Mouse (Mus musculus): ENCODE results near the gene Tdpoz1. TPM values are rescaled to one million over a fixed set of nuclear protein-coding genes. Genes with fewer than 3 reads are reported as not detected.
"Not testable (repeated sequence)": the region's sequence is repeated elsewhere in the genome, so short reads cannot be mapped to it uniquely, and the experiment has no call there.

Tdpoz1 gene
- not detected in 2 replicates for polyA plus RNA-seq (2012; rRNA removed)

DNA sequence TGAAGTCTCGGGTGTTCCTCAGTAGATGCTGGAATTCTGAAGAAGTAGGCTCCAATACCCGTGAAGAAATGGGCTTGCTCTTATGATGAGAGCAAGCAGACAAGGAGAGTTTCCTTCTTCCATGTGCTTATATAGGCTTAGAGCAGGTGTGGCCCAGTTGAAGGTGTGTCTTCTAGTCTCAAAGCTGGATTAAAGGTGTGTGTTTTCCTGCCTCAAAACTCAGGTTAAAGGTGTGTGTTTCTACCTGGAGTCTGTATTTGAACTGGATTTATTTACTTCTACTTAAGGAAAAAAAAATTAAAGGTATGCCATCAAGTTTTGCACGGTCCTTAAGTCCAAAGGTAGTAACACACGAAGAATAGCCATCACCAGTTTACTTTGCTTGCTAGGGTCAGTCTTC is at the start of gene Tdpoz1:
Gene Tdpoz1 (minus strand): TSS at position 101 of the 400 bp plus-strand sequence.
- H3K4me3 ChIP-seq (ENCODE audit: low read depth, low read length); H3K36me3 ChIP-seq (ENCODE audit: control insufficient read depth, insufficient read depth, low read length): not testable (repeated sequence)
- 83% methylated on average over 3 of the region's 4 CpGs for WGBS

DNA sequence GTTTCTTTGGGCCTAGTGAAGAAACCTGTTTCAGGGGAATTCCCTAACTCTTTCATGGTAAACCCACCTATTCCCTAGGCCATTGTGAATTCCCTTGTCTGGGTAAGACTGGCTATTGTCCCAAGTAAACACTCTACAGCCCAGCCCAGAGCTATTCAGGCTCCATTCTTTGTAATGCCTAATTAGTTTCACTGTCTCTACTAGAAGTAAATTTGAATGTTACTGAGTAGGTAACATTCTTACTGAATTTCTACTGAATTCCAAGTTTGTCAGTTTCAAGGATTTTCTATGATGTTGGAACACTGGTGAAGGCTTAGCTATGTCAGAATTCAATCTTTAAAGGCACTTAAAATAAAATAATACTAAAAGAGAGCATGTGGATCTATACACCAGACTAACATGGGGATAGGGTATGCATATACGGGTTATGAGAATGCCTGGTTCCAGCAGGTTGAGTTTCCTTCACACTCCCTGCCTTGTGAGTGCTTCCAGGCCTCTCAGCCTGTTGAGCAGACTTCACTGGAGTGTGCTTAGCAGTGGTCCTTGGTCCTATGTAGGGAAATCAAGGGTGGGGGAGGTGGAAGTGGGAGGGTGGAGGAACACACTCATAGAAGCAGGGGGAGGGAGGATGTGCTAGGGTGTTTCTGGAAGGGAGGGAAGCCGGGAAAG is 33.0 kb upstream of the Tdpoz1 start:
- H3K4me3 ChIP-seq (ENCODE audit: low read depth, low read length); H3K4me1 ChIP-seq (ENCODE audit: control insufficient read depth, insufficient read depth, insufficient read length, low read length); H3K27ac ChIP-seq (ENCODE audit: insufficient read depth, low read depth, low read length); H3K27me3 ChIP-seq (ENCODE audit: control insufficient read depth, insufficient read depth, low read length); H3K36me3 ChIP-seq (ENCODE audit: control insufficient read depth, insufficient read depth, low read length): not testable (repeated sequence)
- WGBS: 90% methylated on average over 2 of the region's 2 CpGs

More for the DNA sequence above, at the start of gene Tdpoz1:
- H3K4me1 ChIP-seq (ENCODE audit: control insufficient read depth, insufficient read depth, insufficient read length, low read length); H3K27me3 ChIP-seq (ENCODE audit: control insufficient read depth, insufficient read depth, low read length); H3K27ac ChIP-seq (ENCODE audit: insufficient read depth, low read depth, low read length): not testable (repeated sequence)

DNA sequence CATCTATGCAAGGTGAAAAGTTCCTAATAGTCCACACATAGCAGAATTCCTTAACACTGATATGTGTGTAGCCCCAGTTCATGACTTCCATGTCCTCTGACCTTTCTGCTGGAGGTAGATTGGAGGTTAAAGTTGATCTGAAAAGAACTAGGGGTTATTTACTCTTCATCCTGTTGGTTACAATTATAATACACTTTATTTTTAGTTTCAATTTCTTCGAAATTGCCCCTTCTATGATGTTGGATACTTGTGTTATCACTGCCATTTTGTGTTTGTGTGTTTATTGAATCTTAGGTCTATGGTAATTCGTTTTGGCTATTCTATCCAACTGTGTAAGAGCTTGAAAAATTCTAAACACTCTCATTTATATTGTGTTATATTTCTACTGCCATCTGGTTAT is 16.9 kb upstream of the Tdpoz1 start, which contains the start of gene Gm37596:
Gene Gm37596 (minus strand): TSS at position 101 of the 400 bp plus-strand sequence.
- not testable (repeated sequence) for H3K4me3 ChIP-seq (ENCODE audit: low read depth, low read length); H3K27me3 ChIP-seq (ENCODE audit: control insufficient read depth, insufficient read depth, low read length); H3K27ac ChIP-seq (ENCODE audit: insufficient read depth, low read depth, low read length); H3K4me1 ChIP-seq (ENCODE audit: control insufficient read depth, insufficient read depth, insufficient read length, low read length); H3K36me3 ChIP-seq (ENCODE audit: control insufficient read depth, insufficient read depth, low read length)
- 80% methylated on average over 1 of the region's 2 CpGs for WGBS

DNA sequence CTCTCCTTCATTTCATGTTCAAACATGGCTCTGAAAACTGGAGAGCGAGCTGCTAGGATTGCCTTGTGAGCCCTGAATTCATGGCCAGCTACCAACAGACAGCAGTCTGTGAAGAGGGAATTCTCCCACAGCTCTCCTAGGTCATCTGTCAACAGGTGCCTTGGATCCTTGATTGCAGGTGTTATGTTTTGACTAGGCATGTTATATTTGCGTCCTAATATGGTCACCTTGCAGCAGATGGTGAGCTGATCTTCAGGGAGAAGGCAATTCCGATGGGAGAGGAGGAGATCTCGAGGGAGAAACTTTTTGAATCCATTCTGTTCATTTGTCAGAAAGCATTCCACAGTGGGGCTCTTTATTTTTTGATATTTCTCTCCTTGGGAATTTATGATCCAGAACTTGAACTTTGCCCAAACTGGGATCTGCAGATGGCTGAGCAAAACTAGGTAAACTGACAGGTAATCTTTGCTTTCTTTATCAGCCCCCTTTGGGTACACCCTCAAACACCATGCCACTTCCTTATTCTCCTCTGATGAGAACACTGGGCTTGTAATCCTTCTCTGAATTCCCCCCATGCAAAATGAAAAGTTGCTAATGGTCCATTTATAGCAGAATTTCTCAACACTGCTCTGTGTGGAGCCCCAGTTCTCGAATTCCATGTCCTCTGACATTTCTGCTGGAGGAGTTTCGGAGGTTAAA is 5.2 kb downstream of the Tdpoz1 start:
- H3K36me3 ChIP-seq (ENCODE audit: control insufficient read depth, insufficient read depth, low read length); H3K4me3 ChIP-seq (ENCODE audit: low read depth, low read length); H3K27ac ChIP-seq (ENCODE audit: insufficient read depth, low read depth, low read length); H3K4me1 ChIP-seq (ENCODE audit: control insufficient read depth, insufficient read depth, insufficient read length, low read length); H3K27me3 ChIP-seq (ENCODE audit: control insufficient read depth, insufficient read depth, low read length): not testable (repeated sequence)
- 38% methylated on average over 6 of the region's 6 CpGs for WGBS

DNA sequence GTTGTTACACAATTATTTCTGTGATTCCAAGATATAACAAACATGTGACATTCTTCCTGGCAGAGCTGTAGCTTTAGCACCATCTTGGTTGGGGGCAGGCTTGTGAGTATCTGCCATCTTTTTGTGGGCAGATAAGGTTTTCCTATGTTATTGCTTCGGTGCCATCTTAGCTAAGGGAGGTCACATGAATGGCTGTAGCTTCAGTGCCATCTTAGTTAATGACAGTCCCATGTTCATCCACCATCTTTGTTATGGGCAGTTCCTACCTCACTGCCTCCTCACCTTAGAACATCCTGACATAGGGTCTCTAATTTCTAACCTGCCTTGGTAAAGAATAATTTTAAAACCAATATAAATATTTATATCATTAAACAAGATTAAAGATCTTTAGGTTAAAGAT is 21.9 kb downstream of the Tdpoz1 start:
- TF ChIP-seq CTCF (IDR thresholded peaks at IDR 0.05; ENCODE audit: extremely low read depth, insufficient read length, insufficient replicate concordance, low read depth, low read length) (no peak), POLR2A (IDR thresholded peaks at IDR 0.05; ENCODE audit: low read depth, low read length) (no peak)
- H3K36me3 ChIP-seq (ENCODE audit: control insufficient read depth, insufficient read depth, low read length): no peaks in the 10 kb centered on the region
- WGBS: 70% methylated on average over 1 of the region's 1 CpGs
- no peaks in the 10 kb centered on the region for H3K4me1 ChIP-seq (ENCODE audit: control insufficient read depth, insufficient read depth, insufficient read length, low read length)
- H3K27ac ChIP-seq (ENCODE audit: insufficient read depth, low read depth, low read length): no peak overlapping the region
- H3K27me3 ChIP-seq (ENCODE audit: control insufficient read depth, insufficient read depth, low read length): no peaks in the 10 kb centered on the region
- no peak overlapping the region for H3K4me3 ChIP-seq (ENCODE audit: low read depth, low read length)

DNA sequence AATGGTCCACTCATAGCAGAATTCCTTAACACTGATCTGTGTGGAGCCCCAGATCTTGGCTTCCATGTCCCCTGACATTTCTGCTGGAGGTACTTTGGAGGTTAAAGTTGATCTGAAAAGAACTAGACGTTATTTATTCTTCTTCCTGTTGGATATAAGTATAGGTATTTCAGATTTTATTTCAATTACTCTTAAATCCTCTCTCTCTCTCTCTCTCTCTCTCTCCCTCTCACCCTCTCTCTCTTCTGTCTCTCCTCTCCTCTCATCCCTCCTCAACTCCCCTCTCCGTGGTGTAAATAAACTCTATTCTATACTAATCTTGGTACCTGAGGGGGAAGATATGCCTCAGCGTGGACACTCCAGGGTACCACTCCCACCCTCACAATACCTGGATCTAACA is 23.5 kb downstream of the Tdpoz1 start, which contains the start of gene Tdpoz2:
Gene Tdpoz2 (minus strand): TSS at position 101 of the 400 bp plus-strand sequence.
- 70% methylated on average over 3 of the region's 3 CpGs for WGBS
- Histone ChIP-seq H3K36me3 (ENCODE audit: control insufficient read depth, insufficient read depth, low read length) (no peaks in the 10 kb centered on the region), H3K4me3 (ENCODE audit: low read depth, low read length) (no peak within 1 kb of the TSS), H3K27me3 (ENCODE audit: control insufficient read depth, insufficient read depth, low read length) (no peaks in the 10 kb centered on the region), H3K27ac (ENCODE audit: insufficient read depth, low read depth, low read length) (no peak within 1 kb of the TSS), H3K4me1 (ENCODE audit: control insufficient read depth, insufficient read depth, insufficient read length, low read length) (no peaks in the 10 kb centered on the region)
- no peak for TF ChIP-seq CTCF (IDR thresholded peaks at IDR 0.05; ENCODE audit: extremely low read depth, insufficient read length, insufficient replicate concordance, low read depth, low read length)
- TF ChIP-seq POLR2A (IDR thresholded peaks at IDR 0.05; ENCODE audit: low read depth, low read length): no peak

DNA sequence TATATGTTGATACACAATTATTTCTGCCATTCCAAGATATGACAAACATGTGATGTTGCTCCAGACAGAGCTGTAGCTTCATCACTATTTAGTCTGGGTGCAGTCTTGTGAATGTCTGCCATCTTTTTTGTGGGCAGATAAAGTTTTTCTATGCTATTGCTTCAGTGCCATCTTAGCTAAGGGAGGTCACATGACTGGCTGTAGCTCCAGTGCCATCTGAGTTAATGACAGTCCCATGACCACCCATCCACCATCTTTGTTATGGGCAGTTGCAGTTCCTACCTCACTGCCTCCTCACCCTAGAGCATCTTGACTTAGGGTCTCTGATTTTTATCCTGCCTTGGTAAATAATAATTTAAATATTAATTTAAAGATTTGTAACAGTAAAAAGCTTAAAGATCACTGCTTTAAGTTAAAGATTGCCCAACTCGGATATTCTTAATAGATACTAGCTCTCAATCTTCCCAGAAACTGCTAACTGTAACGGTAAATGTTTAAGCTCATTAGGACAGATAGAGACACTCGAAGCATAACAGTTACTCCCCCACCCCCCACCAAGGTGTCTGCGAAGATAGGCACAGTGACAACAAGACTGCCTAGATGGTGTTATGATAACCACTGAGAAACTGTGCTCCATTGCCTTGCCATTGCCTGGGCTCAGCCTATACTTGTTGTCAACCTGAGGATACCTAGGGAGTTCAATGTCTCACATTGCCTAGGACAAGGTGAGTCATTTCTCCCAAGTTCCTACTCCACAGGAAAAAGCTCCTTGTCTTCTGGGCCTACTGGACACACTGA is 45.0 kb downstream of the Tdpoz1 start:
- not testable (repeated sequence) for H3K36me3 ChIP-seq (ENCODE audit: control insufficient read depth, insufficient read depth, low read length)

More for the DNA sequence above, 45.0 kb downstream of the Tdpoz1 start:
- not testable (repeated sequence) for H3K27ac ChIP-seq (ENCODE audit: insufficient read depth, low read depth, low read length); H3K4me3 ChIP-seq (ENCODE audit: low read depth, low read length); H3K27me3 ChIP-seq (ENCODE audit: control insufficient read depth, insufficient read depth, low read length); H3K4me1 ChIP-seq (ENCODE audit: control insufficient read depth, insufficient read depth, insufficient read length, low read length)
- WGBS: 68% methylated on average over 4 of the region's 4 CpGs

Other genes starting within 250 kb of the Tdpoz1 start
- 0.04 TPM in 1 of 2 replicates, not detected in the other for gene Tchh, start 234.0 kb downstream of the Tdpoz1 start, polyA plus RNA-seq (2012; rRNA removed)
- gene Tchhl1, start 207.6 kb downstream of the Tdpoz1 start, polyA plus RNA-seq (2012; rRNA removed): not detected in 2 replicates
- gene S100a11, start 155.8 kb downstream of the Tdpoz1 start, polyA plus RNA-seq (2012; rRNA removed): 49.0 and 81.5 TPM in 2 replicates
- gene S100a10, start 121.2 kb downstream of the Tdpoz1 start, polyA plus RNA-seq (2012; rRNA removed): 43.4 and 172 TPM in 2 replicates
- gene Tdpoz2, start 23.6 kb downstream of the Tdpoz1 start, polyA plus RNA-seq (2012; rRNA removed): not detected in 2 replicates
- not detected in 2 replicates for gene Gm37596, start 16.8 kb upstream of the Tdpoz1 start, polyA plus RNA-seq (2012; rRNA removed)
- not detected in 2 replicates for gene Gm5773, start 96.7 kb upstream of the Tdpoz1 start, polyA plus RNA-seq (2012; rRNA removed)
- not detected in 2 replicates for gene Tdpoz4, start 120.1 kb upstream of the Tdpoz1 start, polyA plus RNA-seq (2012; rRNA removed)
- gene Tdpoz3, start 149.7 kb upstream of the Tdpoz1 start, polyA plus RNA-seq (2012; rRNA removed): not detected in 2 replicates

All from small intestine, adult 2 months (tissue).